Mouse (Mus musculus): ENCODE data around the gene Hoxa5. TPM values are rescaled to one million over a fixed set of nuclear protein-coding genes. Genes with fewer than 3 reads are reported as not detected.
A peak's percentile ranks its signal among the peaks of the same experiment; 100 is the strongest.

The Hoxa5 gene
- polyA plus RNA-seq, 1 experiment from 2014 or later = not detected

GRCm38 (mm10) chr6:52229558-52230416 is 25.4 kb upstream of the Hoxa5 start:
- no peak overlapping the region for H3K9ac ChIP-seq (replicated peaks)
- H3K4me3 ChIP-seq = no peak overlapping the region
- H3K27ac ChIP-seq (replicated peaks) = no peak overlapping the region
- H3K27me3 ChIP-seq = peaks cover 94% of the 10 kb centered on the region
- no peaks in the 10 kb centered on the region for H3K4me1 ChIP-seq
- H3K4me2 ChIP-seq (replicated peaks) = no peak overlapping the region
- 3% methylated on average over 43 of the region's 44 CpGs for WGBS
- no peaks in the 10 kb centered on the region for H3K9me3 ChIP-seq
- ATAC-seq (ENCODE audit: low FRiP score, low read depth) = no peak
- H3K36me3 ChIP-seq = no peaks in the 10 kb centered on the region

- H3K4me3 ChIP-seq = no peak overlapping the region
These were observed 24.4 kb upstream of the Hoxa5 start for GRCm38 (mm10) chr6:52228475-52229465.

GRCm38 (mm10) chr6:52227470-52228222 is 23.3 kb upstream of the Hoxa5 start:
- no peak overlapping the region for H3K9ac ChIP-seq (replicated peaks)
- no peaks in the 10 kb centered on the region for H3K36me3 ChIP-seq
- ATAC-seq (ENCODE audit: low FRiP score, low read depth) = no peak
- no peaks in the 10 kb centered on the region for H3K9me3 ChIP-seq
- peaks cover 94% of the 10 kb centered on the region for H3K27me3 ChIP-seq
- H3K4me1 ChIP-seq = no peaks in the 10 kb centered on the region
- WGBS = 2% methylated on average over 11 of the region's 11 CpGs
- no peak overlapping the region for H3K27ac ChIP-seq (replicated peaks)
- H3K4me3 ChIP-seq = no peak overlapping the region
- H3K4me2 ChIP-seq (replicated peaks) = no peak overlapping the region

More at GRCm38 (mm10) chr6:52228475-52229465, 24.4 kb upstream of the Hoxa5 start:
- H3K9me3 ChIP-seq = no peaks in the 10 kb centered on the region
- peaks cover 94% of the 10 kb centered on the region for H3K27me3 ChIP-seq
- H3K4me1 ChIP-seq = no peaks in the 10 kb centered on the region
- ATAC-seq (ENCODE audit: low FRiP score, low read depth) = no peak
- 1% methylated on average over 38 of the region's 38 CpGs for WGBS
- H3K27ac ChIP-seq (replicated peaks) = no peak overlapping the region
- no peak overlapping the region for H3K9ac ChIP-seq (replicated peaks)
- H3K4me2 ChIP-seq (replicated peaks) = no peak overlapping the region
- no peaks in the 10 kb centered on the region for H3K36me3 ChIP-seq

- ATAC-seq (ENCODE audit: low FRiP score, low read depth) = no peak
- Histone ChIP-seq H3K27me3 (peaks cover 94% of the 10 kb centered on the region), H3K36me3 (no peaks in the 10 kb centered on the region), H3K4me3 (no peak overlapping the region), H3K4me1 (no peaks in the 10 kb centered on the region), H3K27ac (replicated peaks) (no peak overlapping the region), H3K4me2 (replicated peaks) (no peak overlapping the region), H3K9me3 (no peaks in the 10 kb centered on the region), H3K9ac (replicated peaks) (no peak overlapping the region)
- 4% methylated on average over 26 of the region's 26 CpGs for WGBS
These were observed 22.3 kb upstream of the Hoxa5 start for GRCm38 (mm10) chr6:52226569-52227257.

GRCm38 (mm10) chr6:52225612-52226568 is 21.5 kb upstream of the Hoxa5 start:
- no peak for ATAC-seq (ENCODE audit: low FRiP score, low read depth)
- Histone ChIP-seq H3K27ac (replicated peaks) (no peak overlapping the region), H3K4me1 (peaks cover 4% of the 10 kb centered on the region), H3K4me3 (0 out of 2 replicates have a peak overlapping the region, but pooled peaks have one; percentile 10), H3K9me3 (no peaks in the 10 kb centered on the region), H3K4me2 (replicated peaks) (no peak overlapping the region), H3K27me3 (peaks cover 98% of the 10 kb centered on the region), H3K9ac (replicated peaks) (no peak overlapping the region), H3K36me3 (no peaks in the 10 kb centered on the region)
- WGBS = 3% methylated on average over 68 of the region's 69 CpGs

- no peaks in the 10 kb centered on the region for H3K9me3 ChIP-seq
- no peak overlapping the region for H3K9ac ChIP-seq (replicated peaks)
- no peak overlapping the region for H3K4me3 ChIP-seq
- ATAC-seq (ENCODE audit: low FRiP score, low read depth) = no peak
- 2% methylated on average over 36 of the region's 36 CpGs for WGBS
- peaks cover 98% of the 10 kb centered on the region for H3K27me3 ChIP-seq
- peaks cover 4% of the 10 kb centered on the region for H3K4me1 ChIP-seq
- no peaks in the 10 kb centered on the region for H3K36me3 ChIP-seq
- no peak overlapping the region for H3K4me2 ChIP-seq (replicated peaks)
- no peak overlapping the region for H3K27ac ChIP-seq (replicated peaks)
These were observed 20.7 kb upstream of the Hoxa5 start for GRCm38 (mm10) chr6:52224895-52225611.

GRCm38 (mm10) chr6:52223939-52224760 is 19.8 kb upstream of the Hoxa5 start:
- H3K9ac ChIP-seq (replicated peaks) = no peak overlapping the region
- H3K9me3 ChIP-seq = no peaks in the 10 kb centered on the region
- no peak for ATAC-seq (ENCODE audit: low FRiP score, low read depth)
- peaks cover 98% of the 10 kb centered on the region for H3K27me3 ChIP-seq
- H3K36me3 ChIP-seq = no peaks in the 10 kb centered on the region
- H3K4me1 ChIP-seq = peaks cover 4% of the 10 kb centered on the region
- H3K27ac ChIP-seq (replicated peaks) = no peak overlapping the region
- WGBS = 2% methylated on average over 24 of the region's 24 CpGs
- no peak overlapping the region for H3K4me2 ChIP-seq (replicated peaks)
- no peak overlapping the region for H3K4me3 ChIP-seq

- H3K9me3 ChIP-seq = no peaks in the 10 kb centered on the region
- no peak overlapping the region for H3K4me2 ChIP-seq (replicated peaks)
- WGBS = 7% methylated on average over 13 of the region's 13 CpGs
- H3K27me3 ChIP-seq = peaks cover 100% of the 10 kb centered on the region
- no peak overlapping the region for H3K4me3 ChIP-seq
- H3K27ac ChIP-seq (replicated peaks) = no peak overlapping the region
- H3K36me3 ChIP-seq = no peaks in the 10 kb centered on the region
- no peak for ATAC-seq (ENCODE audit: low FRiP score, low read depth)
- H3K4me1 ChIP-seq = peaks cover 4% of the 10 kb centered on the region
- H3K9ac ChIP-seq (replicated peaks) = no peak overlapping the region
These were observed 18.3 kb upstream of the Hoxa5 start for GRCm38 (mm10) chr6:52222729-52223128.

GRCm38 (mm10) chr6:52221993-52222685 is 17.8 kb upstream of the Hoxa5 start:
- Histone ChIP-seq H3K27ac (replicated peaks) (no peak overlapping the region), H3K27me3 (peaks cover 100% of the 10 kb centered on the region), H3K9ac (replicated peaks) (no peak overlapping the region), H3K4me1 (peaks cover 9% of the 10 kb centered on the region), H3K4me3 (no peak overlapping the region), H3K36me3 (no peaks in the 10 kb centered on the region), H3K4me2 (replicated peaks) (peak overlapping the region; percentile 70), H3K9me3 (no peaks in the 10 kb centered on the region)
- WGBS = 5% methylated on average over 21 of the region's 21 CpGs
- no peak for ATAC-seq (ENCODE audit: low FRiP score, low read depth)
